Mouse (Mus musculus) brain, adult 2 months (tissue): ENCODE measurements around the gene Kcna10.

Source experiments
- DNase-seq: peaks from one replicate; pipeline ENCODE4 v3.0.0; 2011; ENCODE audit warnings: low read depth, low spot score

Gene Kcna10

DNA sequence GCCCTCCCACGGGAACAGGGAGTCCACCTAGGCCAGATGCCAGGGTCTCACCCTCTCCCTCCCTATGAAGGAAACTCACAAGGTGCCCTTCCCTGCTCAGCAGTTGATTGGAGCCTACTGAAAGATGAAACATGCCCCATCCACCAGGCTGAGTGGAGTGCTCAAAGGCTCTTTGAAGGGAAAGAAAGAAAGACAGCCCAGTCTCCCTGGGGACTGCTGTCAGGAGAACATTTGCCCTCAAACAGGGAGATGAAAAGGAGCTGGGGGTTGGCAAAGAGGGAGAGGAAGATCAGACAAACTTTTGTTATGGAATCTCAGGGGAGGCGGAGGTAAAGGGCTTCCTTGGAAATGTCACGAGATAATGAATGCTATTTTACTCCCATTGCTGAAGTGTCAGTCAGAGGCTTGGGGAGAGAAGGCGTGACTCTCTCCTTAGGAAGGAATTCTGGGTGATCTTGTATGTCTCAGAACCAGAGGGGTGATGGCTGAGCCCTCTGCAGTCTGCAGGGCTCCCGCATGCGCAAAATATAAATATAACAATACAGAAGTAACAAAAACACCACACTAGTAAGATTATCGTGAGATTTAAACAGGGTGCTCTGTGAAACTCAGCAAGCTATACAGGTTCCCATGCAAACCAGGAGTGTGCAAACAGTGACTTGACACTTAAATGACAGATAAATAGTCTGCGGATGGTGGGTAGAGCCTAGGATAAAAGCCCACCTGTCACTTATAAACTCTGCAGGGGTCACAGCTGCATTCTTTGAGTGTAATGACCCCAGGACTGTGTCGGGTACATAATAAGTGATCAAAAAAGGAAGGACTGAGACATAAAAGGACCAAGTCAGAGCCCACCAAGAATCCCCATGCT is 18.7 kb downstream of the Kcna10 start:
- DNase-seq = peak; percentile 34

DNA sequence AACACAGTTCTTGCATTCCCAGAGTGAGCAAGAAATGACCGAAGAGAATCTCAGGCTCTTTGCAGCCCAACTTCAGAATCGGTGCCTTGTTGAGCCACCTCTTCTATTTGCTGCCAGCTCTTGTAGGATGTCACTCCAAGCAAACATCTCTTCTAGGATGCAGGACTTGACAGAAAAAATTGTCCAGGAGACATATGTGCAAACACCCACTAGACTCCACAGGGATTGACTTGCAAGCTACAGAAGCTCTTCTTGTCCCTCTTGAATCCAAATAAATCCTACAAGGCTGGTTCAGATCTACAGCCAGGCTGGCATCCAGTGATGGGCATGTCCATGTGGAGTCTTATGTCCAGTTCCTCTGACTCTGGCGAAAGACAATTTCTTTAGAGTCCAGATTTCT is 21.6 kb downstream of the Kcna10 start:
- peak; percentile 32 for DNase-seq

DNA sequence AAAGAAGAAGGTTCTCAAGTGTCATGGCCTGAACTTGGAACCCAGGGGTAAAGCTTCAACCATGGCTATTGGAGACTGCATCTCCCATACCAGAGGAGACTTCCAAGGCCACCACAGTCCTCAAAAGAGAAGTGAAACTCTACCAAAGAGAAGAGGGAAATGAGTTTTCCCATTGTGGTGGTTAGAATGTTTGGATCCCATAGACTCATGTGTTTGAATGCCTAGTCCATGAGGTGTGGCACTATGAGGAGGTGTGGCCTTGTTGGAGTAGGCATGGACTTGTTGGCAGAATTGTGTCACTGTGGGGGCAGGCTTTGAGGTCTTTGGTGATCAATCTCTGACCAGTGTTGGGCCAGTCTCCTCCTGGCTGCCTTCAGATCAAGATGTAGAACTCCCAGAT is 22.3 kb downstream of the Kcna10 start:
- DNase-seq = no peak

DNA sequence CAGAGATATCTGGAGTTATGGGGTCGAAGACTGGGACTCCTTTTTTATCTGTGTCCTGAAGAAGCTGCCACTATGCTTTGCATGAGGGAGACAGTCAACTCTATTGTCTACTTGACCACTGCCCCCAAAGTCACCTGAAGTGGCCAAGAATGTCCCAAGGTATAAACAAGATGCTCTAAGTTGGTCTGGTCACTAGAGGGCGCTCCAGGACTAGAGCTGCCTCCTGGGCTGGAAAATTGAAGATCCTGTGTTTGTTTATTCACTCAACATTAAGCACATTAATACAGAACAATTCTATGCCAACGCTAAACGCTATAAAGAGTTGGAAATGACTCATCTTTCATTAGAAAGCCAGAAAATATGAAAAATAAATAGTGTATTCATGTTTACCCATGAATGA is 23.1 kb downstream of the Kcna10 start:
- DNase-seq = peak; percentile 82

DNA sequence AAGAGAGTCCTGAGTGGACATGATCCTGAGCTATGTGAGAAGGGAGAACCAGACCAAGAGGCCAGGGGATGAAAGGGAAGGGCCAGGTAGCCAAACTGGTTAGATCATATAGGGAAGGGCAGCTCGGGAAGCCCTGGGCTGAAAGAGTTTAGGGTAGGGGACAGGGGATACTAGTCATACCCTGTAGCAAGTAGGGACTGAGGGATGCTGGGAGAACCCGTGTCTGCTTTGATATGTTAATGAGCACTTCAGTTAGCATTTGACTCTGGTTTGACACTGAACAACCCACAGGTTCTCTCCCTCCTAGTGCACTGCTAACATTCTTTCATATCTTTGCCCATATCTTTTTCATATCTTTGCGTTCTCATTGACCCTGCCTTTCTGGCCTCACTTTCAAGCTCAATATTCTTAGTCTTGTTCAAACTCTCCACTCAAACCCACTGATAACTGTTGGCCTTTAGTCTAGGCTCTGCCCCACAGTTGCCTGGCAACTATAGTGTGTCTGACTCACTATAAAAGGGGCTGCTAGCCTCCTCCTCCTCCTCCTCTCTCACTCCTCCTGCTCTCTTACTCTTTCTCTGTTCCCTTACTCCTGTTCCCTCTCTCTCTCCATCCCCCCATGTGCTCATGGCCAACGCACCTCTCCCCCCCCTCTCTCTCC is 23.8 kb downstream of the Kcna10 start:
- peak; percentile 52 for DNase-seq

DNA sequence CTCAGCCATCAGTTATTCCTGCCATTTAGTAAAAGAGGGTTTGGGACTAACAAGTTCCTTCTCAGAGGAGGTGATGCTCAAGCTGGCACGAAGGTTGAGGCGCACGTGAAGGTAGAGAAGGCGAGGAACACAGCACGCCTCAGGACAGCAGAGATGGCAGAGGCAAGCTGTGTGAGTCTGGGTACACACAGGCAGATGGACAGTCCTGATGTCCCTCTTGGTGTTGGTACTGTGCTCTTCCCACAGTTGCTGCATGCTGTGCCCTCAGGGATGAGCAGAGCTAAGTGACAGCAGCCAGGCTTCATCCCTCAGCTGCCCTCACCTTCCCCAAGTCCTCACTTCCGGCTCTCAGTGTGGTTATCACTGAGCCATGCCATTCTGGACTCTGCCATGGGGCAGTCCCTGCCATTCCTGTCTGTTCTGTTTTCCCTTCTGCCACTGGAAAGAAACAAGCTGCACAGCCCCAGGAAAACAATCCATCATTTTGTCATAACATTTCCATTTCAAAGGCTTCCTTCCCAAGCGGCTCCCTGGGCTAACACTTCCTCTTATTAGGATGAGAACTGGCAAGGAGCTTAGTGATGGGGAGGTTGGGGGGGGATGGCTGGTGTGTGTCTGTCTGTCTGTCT is 24.9 kb downstream of the Kcna10 start:
- DNase-seq = peak; percentile 20

DNA sequence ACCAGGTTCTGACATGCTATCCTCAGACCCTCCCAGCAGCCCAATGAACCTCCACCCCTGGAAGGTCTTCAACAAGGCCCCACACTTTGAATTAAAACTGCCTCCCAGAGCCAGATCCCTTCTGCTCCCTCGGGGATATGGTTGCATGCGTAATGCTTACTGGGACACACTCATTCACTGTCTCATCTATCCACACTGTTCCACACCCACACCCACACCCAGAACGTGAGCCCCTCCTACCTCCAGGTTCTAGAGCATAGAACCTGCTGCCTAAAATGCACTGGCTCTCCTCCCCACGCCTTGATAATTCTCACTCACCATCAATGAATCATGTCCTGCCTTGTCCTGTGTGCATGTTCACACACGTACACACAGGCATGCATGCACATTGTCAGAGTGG is 31.8 kb downstream of the Kcna10 start:
- peak; percentile 55 for DNase-seq

DNA sequence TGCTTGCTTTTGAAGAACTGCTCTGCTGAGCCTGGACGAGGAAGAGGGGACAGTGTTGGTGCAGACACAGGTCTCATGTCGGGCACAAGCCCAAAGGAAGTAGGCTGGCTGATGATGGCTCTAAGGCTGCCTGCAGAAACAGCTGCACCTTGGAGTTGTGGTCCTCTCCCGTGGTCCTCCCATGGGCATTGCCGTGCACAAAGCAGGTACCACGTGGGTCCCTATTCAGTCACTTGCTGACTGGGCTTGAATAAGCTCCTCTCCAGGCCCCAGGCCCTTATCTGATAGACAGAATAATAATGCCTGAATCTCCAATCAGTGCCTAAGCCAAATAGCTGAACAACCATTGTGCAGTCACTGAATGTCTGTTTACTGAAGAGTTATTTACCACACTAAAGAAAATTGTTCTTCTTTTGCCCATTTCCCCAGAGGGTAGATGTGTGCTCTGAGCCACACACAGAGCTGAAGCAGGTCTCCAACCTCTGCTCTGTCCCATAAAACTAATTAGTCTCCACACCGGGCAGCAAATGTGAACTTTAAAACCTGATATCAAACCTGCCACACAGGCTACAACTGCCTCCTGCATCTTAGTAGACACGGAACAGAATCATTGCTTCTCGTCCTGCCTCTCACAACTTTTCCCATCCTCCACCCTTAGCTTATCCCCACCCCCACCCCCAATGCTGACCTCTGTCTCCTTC is 33.7 kb downstream of the Kcna10 start:
- no peak for DNase-seq

DNA sequence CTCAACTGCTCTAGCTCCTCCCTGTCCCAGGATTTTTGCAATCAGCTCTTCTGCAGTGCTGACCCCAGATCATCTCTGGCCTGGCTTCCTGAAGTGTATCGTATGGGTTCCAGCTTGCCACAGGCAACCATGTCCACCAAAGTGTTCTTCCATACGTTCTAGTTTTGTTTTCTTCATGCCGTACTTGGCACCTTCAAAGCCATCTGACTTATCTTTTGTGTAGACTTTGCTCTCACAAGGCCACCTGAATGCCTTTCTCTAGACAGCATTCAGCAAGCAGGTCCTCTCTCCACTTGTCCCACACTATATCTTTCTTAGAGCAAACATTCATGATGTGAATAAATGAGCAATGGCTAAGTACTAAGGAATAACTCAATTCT is 34.2 kb downstream of the Kcna10 start:
- no peak for DNase-seq

DNA sequence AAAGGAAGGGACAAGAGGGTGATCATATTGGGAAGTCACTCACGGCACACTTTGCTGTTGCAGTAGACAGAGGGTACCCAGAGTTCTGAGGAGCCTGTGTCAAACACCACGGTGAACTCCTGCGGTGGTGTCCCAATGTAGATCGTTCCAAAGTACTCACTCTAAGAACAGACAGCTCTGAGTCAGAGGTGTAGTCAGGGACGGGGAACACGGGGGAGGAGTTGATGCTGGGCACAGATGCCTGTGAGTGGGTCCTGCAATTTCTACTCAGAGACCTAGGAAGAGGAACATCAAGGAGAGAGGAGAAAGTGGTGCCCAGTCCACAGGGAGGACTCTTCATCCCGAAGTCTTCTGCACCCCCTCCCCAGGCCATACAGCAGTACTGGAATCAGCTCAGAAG is 35.7 kb downstream of the Kcna10 start:
- DNase-seq = peak; percentile 63

DNA sequence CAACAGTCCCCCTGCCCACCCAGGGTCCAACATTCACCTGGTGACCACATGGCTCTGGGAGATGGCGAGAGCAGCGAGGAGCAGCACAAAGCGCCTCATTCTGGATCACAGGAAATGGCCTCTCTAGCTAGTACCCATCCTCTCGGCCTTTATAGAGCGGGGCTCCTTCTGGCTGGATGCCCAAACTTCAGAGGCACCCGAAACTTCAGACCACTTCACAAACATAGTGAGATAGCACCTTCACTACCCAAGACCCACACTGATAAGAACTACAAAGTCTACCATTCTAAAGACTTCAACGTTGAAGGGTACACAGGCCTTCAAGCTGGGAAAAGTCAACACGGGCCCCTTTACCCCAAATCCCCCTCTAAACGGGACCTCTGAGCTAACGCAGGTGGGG is 38.8 kb downstream of the Kcna10 start, which contains the start of gene Cym:
Cym (minus strand) TSS at position 125 of the 400 bp plus-strand sequence.
- no peak for DNase-seq

DNA sequence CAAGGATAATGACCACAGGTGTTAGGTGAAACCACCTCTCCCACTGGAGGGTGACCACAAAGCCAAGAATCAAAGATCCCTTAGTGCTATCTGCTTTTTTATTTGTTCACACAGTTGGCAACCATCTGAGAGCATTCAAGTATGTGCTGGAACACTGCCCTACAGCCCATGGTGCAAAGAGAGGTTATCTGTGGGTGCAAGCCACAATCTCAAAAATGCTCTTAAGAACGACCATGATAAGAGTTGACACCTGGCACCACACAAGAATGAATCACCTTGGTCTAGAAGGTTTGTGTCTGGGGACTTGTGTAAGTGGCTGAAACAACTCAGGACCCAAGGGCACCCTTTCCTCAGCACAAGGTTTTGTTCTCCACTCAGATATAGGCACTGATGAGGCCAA is 40.4 kb downstream of the Kcna10 start:
- no peak for DNase-seq

DNA sequence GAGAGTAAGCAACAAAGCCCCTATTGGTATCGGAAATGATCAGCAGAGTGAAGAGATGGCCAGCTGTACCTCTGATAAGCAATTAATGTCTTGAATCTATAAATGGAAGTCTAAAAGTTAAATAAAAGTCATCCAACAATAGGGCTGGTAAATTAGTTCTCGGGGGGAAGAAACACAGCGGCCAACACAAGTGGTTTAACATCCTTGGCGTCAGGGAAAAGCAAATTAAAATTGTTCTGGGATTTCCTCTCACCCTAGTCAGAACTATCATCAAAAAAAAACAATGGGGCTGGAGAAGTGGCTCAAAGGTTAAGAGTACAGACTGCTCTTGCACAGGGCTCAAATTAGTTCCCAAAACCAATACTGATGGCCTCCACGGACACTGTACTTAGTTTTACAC is 43.0 kb downstream of the Kcna10 start:
- DNase-seq = no peak

DNA sequence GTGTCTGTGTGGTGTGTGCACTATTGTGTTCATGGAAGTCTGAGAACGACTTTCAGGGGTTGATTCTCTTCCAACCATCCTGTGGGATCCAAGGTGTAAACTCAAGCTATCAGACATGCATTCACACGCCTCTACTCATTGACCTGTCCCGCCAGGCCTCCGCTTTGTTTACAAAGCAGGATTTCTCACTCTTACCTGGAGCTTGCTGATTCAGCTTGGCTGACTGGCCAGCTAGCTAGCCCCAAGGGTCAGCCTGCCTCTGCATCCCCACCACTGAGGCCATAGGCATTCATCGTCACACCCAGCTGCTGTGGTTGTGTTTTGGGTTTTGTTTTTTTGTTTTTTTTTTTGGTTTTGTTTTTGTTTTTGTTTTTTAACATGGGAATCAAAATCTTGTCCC is 46.4 kb downstream of the Kcna10 start:
- no peak for DNase-seq

DNA sequence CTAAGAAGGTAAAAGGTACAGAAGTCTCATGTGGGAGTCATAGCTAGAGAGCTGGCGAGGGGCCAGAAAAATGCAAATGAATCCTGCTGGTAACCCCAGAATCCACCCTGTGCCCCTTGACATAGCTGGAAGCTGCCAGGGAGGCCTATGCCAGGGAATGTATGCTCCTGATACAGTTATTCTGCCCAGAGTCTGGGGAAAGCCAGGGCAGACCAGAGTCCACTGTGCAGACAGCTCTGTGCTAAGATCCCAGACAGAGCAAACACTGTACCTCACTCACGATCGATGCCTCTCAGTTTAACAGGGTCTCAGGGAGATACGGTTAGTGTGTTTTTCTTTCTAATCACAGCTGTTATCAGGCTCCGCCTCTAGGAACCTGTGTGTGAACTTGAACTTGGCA is 47.0 kb downstream of the Kcna10 start:
- no peak for DNase-seq

DNA sequence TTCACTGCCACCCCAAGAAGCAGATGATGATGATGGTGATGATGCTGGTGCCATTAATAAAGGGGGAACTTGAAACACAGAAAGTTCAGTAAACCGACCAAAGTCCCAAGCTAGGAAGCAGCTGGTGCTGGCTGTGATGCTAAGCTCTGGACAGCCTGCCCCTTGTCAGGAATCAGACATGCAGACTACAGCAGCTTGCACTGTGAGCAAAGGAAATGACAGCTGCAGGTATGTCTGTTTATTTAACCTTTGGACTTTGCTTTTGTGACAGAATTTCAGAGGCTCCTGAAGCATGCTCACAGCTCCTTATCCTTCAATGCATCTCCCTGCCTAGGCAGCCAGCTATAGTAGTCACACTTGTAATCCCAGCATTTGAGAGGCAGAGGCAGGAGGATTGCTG is 47.7 kb downstream of the Kcna10 start, which contains the start of gene A630076J17Rik:
A630076J17Rik (plus strand) TSS at position 88 of the 400 bp plus-strand sequence.
- DNase-seq = no peak

DNA sequence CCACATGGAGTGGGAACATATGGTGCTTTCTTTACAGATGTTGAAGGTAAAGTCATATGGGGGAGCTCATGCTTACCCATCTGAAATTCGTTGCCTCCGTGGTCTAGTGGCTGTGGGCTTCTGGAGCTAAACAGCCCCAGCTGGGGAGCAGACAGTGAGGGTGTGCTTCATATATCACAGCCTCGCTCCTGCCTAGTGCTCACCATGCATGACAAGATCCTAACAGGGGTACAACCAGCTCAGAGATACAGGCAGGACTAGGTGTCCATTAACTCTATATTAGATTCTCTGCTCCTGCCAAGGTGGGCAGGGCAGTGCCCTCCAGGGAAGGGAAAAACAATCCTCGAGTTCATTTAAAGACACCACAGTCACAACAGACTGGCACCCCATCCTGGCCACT is 48.3 kb downstream of the Kcna10 start:
- no peak for DNase-seq

DNA sequence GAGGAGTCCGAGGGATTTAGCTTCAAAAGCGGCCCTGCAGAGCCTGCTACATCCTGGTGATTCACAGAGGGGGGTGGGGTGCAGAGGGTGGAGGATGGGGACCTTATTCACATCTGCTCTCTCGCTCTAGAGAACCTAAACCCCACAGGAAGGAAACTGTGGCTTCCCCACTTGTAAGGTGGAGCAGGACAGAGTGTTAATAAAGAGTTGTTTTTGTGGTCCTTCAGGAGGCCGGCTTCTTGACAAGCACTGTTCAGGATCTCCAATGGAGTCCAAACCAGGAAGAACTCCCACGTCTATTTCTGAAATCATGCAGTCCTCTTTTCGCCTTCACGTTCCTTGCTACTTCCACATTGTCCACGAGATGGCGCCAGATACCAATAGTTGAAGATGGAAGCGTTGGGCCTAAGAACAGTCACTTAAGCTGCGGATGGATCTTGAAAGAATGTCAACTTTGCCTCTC is 50.5 kb downstream of the Kcna10 start:
- DNase-seq = peak; percentile 94

DNA sequence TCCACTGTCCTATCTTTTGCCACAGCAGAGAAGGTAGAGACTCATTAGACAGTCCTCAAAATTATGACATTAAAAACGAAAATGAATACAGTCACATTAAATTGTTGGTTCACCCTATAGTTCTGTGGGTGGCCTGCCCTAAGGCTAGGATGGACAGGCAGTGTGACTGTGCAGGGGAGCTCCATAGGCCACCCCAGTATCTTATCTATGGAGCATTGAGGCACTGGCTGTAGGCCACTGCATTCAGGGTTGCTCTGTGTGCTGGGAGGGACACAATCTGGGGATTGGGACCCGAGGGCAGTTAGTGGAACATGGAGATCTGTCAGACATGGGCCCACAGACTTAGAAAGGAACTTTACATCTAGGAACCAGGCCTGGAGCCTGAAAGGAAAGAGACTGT is 51.1 kb downstream of the Kcna10 start:
- no peak for DNase-seq

DNA sequence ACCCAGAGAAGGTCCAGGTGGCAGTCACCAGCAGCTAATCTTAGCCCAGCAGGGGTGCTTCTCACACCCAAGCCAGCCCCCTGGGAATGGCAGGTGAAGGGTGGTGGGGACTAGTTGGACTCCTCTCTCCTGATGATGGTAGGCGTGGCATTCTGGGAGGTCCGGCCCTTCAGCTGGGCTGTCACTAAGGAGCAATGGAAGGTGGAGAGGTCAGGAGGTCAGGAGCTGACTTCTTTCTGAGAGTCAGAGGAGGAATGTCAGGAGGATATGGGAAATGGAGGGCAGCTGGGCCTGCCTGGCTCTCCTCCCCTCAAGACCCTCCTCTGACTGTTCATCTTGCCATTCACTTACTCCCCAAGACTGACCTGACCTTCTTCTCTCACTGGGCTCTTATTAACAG is 55.2 kb downstream of the Kcna10 start:
- no peak for DNase-seq

DNA sequence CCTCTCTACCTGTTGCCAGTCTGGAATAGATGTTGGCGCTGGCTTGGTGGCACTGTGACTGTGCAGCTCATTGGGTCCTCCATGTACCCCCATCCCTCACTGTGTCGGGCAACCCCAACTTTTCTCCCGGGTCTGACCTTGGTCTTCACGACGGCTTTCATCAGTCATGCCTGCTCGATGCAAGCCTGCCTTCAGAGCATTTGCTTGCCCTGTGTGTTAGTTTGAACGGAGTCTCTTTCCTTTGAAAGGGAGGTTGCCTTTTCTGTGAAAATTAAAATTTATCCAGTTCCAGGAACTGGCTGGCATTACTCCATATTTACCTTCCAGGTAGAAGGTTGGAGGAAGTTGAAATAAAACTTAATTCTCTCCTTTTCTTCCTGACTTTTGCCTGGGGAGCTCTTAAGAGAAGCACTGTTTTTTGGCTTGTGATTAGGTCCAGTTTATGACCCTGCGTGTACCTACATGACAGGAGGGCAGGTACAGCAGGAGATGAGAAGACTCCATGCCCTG is 55.7 kb downstream of the Kcna10 start:
- no peak for DNase-seq

DNA sequence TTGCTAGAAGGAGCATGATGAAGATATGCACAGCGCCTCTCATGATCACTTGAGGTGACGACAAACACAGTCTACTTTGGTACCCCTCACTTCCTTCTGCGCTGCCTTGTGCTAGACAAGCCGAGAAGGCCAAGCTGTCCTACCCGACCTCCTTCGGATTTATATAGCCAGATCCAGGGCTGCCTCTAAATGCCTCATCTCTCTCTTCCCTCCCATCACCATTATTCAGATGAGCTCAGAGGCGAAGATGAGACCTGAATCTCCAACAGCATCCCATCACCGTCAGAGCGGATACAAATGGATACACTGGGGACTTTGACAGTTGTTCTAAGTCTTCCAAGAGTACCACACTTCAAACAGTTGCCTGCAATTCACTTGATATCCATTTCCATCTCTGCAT is 56.8 kb downstream of the Kcna10 start, which contains the start of gene Prok1:
Prok1 (minus strand) TSS at position 101 of the 400 bp plus-strand sequence.
- DNase-seq = no peak
